Mouse (Mus musculus) fat pad, adult 2 months (tissue): ENCODE measurements around the gene Kat6b.
"Not testable (repeated sequence)": the region's sequence is repeated elsewhere in the genome, so short reads cannot be mapped to it uniquely, and the experiment has no call there.

Experiments
- DNase-seq: peaks from one replicate; pipeline ENCODE4 v3.0.0-alpha.2; 2011; ENCODE audit warnings: low read depth, low spot score; ENCODE audit errors: extremely low read depth

Kat6b gene

GRCm38 (mm10) chr14:21484199-21484598, 3.0 kb downstream of the Kat6b start:
- DNase-seq = no peak

GRCm38 (mm10) chr14:21484693-21485092, 3.5 kb downstream of the Kat6b start:
- DNase-seq = no peak

DNA sequence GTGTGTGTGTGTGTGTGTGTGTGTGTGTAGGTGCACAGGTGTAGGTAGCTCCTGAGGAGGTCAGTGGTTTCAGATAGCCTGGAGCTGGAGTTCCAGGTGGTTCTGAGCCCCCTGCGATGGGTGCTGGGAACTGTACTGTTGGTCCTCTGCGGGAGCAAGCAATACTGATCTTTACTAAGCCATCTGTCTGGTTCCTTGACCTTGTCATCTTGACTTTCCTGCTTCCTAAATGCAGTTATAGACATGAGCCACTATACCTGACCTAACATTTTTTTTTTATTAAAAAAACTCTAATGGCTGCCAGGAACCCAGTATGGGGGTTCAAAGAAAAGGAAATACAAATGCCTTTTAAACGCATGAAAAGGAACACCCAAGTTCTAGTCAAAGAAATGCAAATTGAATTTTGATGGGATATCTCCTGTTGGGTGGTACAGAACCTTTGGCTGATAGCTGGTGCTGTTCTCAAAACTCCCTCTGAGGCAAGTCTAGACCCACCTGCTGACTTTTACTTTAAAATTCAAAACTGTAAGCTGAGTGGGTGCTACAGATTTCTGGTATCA, 4.8 kb downstream of the Kat6b start:
- no peak for DNase-seq

- not testable (repeated sequence) for DNase-seq
Observed at GRCm38 (mm10) chr14:21487135-21487534, 5.9 kb downstream of the Kat6b start.

GRCm38 (mm10) chr14:21488426-21489115, 7.3 kb downstream of the Kat6b start:
- DNase-seq = not testable (repeated sequence)

GRCm38 (mm10) chr14:21489116-21489485, 7.9 kb downstream of the Kat6b start:
- no peak for DNase-seq

- DNase-seq = no peak
Observed at GRCm38 (mm10) chr14:21490141-21490540, 8.9 kb downstream of the Kat6b start.

GRCm38 (mm10) chr14:21498361-21498996, 17.2 kb downstream of the Kat6b start:
- DNase-seq = no peak

DNA sequence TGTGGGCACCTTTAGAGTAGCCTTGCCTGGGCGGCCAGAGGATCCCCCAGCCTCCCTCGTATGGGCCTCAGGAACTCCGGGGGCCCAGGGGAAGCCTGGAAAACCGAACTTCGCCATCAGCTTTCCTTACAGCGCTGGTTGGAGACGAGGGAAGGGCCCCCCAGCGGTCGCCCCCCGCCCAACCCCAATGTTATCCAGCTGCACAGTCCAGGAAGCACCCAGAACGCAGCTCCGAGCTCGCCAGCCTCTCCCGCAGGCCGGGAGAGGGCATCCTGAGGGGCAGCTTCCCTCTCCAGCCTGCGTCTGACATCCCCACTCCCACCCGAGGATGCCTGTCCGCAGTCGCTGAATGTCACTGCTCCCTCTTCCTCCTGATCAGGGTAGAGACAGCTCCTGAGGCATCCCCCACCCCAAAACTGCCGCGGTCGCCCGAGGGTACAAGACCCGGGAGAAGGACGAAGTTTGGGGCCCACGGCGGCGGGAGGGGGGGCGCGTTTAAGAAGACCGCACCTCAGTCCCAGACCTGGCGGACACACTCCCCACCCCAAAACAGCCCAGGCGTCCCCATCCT, 17.9 kb downstream of the Kat6b start:
- DNase-seq = no peak

GRCm38 (mm10) chr14:21499631-21500153, 18.5 kb downstream of the Kat6b start:
- DNase-seq = no peak

DNA sequence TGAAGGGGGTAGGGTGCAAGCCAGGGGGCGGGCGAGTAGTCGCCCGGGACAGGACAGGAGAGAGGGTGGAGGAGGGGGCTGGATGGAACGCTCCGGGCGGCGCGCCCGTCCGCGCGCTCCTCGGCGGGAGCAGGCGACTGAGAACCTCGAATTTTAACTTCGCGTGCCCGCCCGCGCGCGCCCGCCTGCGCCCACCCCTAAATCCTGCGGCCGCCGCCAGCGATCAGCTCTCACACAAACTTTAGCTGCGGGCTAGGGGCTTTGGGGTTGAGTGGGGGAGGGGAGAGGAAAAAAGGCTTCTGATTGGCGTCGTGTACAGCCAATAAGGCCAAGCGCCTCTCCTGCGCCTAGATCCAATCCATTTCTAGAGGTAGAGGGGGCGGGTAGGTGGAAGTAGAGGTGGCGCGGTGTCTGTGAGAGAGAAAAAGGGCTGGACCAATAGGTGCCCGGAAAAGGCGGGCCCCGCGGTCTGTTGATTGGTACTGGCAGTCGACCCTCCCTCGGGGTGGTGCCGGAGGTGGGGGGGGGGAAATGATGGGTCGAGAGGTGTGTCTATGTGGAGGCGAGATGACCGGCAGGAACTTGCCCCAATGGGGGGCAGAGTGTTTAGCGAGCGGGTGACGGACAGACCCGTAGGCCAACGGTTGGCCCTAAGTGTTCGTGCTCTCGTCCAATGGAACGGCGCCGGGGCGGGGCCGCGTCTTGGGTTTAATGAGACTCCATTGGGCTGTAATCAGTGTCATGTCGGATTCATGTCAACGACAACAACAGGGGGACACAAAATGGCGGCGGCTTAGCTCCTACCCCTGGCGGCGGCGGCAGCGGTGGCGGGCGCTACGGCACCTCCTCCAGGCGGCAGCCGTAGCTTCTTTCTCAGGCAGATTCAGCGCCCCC, 19.2 kb downstream of the Kat6b start:
- peak; percentile 97 for DNase-seq

DNA sequence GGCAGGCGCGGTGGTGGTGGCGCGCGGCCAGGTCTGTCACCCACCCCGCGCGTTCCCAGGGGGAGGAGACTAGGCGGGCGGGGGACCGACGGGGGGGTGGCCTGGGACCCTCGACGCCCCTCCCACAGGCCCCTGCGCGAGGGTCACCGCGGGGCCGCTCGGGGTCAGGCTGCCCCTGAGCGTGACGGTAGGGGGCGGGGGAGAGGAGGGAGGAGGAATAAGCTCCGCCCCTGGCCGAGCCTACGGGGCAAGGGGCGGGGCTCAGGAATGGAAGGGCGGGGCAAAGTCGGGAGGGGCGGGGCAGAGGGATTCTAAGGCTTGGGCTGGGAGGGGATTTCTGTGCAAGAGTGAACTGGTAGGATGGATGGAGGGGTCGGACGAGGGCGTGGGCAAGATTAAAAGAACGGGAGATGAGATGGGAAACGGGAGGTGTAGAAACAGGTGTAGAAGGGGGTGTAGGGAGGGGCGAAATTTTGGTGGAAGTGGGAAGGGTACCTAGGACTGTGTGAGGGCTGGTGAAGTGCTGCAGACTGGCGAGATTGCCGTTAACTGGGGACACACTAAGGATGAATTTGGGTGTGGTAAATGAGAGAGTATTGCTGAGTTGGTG, 19.9 kb downstream of the Kat6b start:
- DNase-seq = no peak

- no peak for DNase-seq
Observed at GRCm38 (mm10) chr14:21505036-21505435, 23.8 kb downstream of the Kat6b start.

DNA sequence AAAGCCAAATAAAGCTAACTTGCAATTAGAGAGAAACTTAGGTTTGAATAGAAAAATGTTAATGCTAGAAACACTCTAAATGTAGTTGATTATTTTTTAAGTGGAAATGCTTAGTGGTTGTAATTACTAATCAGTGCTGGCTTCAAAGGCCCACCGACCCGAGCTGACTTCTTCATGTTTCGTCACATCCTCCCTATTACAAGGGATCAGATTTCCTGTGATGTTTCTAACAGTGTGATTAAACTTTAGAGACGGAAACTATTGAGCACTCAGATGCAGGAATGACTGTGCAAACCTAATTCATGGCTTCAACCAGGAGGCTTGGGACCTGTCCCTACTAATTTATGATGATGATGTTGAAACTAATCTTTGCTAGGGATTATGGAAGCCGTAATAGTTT, 25.8 kb downstream of the Kat6b start:
- no peak for DNase-seq

- DNase-seq = no peak
Observed at GRCm38 (mm10) chr14:21509111-21509905, 28.1 kb downstream of the Kat6b start.

DNA sequence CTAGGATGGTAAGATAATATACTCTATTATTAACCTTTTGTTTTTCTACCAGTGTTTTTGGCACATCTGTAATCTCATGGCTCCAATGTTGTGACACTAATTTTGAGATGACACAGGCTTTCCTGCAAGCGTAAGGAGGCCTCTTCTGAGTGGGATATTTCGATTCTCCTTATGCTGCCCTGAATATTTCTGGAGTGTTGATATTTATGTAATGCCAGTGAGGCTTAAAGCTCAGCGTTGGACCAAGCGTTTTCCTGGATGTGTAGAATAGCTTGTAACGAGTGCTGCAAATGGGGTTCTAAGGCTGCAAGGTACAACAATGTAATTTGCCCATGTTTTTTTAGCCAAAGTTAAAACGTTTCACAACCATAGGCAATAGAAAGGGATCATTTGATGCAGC, 30.2 kb downstream of the Kat6b start:
- no peak for DNase-seq

DNA sequence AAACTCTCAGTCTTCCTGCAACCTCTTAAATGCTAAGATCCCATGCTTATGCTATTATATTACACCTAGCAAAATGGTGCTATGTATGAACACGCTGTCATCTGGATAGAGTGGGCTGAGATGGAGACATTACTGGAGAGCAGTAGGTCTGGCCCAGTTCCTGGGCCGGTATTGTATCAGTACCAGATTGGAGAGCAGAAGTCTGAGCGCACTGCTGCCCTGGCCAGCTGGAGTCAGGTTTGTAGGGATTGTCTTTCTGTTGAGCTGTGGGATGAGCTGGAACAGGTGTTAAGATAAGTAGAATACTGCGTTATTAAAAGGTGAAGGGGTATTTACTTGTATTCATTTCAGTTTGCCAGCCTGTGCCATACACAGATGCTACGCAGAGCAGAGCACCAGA, 34.3 kb downstream of the Kat6b start:
- no peak for DNase-seq

- DNase-seq = no peak
Observed at GRCm38 (mm10) chr14:21519307-21519706, 38.1 kb downstream of the Kat6b start.

- DNase-seq = no peak
Observed at GRCm38 (mm10) chr14:21520496-21520895, 39.3 kb downstream of the Kat6b start.

DNA sequence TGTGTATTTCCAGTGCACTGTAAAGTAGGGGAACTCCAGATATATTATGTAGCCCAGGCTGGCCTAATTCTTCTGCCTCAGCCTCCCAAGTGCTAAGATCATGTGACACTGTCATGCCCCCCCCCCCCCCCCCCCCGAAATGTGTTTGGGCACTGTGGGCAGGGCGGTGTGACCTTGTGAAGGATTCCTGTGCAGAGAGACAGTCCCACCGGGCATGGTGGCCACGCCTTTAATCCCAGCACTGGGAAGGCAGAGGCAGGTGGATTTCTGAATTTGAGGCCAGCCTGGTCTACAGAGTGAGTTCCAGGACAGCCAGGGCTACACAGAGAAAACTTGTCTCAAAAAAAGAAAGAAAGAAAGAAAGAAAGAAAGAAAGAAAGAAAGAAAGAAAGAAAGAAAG, 40.3 kb downstream of the Kat6b start:
- not testable (repeated sequence) for DNase-seq
